Mouse (Mus musculus): ENCODE data around the gene Nhs. TPM values are rescaled to one million over a fixed set of nuclear protein-coding genes. Genes with fewer than 3 reads are reported as not detected.

The Nhs gene
- total and polyA plus RNA-seq, 3 experiments, result 0.04 to 0.30 (median 0.12) TPM

DNA sequence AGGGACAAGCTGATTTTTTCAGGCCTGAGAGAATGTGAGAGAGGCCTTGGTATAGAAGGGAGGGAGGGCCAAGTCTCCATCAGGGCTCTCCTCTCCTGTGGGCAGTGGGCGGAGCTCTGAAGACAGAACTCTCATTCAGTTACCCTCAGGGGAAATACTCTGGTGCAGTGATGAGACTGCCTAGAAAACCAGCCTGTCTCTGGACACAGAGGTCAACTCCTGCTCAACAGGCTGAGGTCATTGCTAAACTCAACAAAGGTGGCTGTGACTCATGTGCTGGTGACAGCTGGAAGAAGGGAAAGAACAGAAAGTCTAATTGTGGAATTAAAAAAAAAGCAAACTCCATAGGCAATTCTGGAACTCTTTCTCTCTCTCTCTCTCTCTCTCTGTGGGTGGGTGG lies 282.4 kb downstream of the Nhs start:
- Histone ChIP-seq H3K27me3 (replicated peaks) (no peaks in the 10 kb centered on the region), H3K4me1 (ENCODE audit: control insufficient read depth in 1 of 2, insufficient read depth in 2 of 2) (no peaks in the 10 kb centered on the region), H3K79me2 (replicated peaks; ENCODE audit: control insufficient read depth, extremely low read depth, insufficient read depth, poor library complexity, severe bottlenecking) (no peaks in the 10 kb centered on the region), H3K4me2 (ENCODE audit: insufficient read depth, low read depth, poor library complexity, severe bottlenecking) (no peak overlapping the region), H3K9me3 (replicated peaks; ENCODE audit: low read length) (no peaks in the 10 kb centered on the region), H3K27ac (ENCODE audit: insufficient read depth, low read depth) (no peak overlapping the region), H3K4me3 (replicated peaks in 1 of 3; ENCODE audit: low read depth in 2 of 3, low read length in 2 of 3, poor library complexity in 1 of 3) (no peak overlapping the region), H3K9ac (ENCODE audit: insufficient read depth, low read depth) (no peak overlapping the region), H3K36me3 (replicated peaks in 1 of 2; ENCODE audit: control insufficient read depth in 1 of 2, insufficient read depth in 1 of 2, low read length in 1 of 2) (no peaks in the 10 kb centered on the region)
- TF ChIP-seq POLR2A (IDR thresholded peaks at IDR 0.05; ENCODE audit: low read depth, low read length) (no peak), ZMIZ1 (IDR thresholded peaks at IDR 0.05; ENCODE audit: low read depth, low read length) (no peak), MYC (IDR thresholded peaks at IDR 0.05; ENCODE audit: low read depth, low read length) (no peak), MAZ (IDR thresholded peaks at IDR 0.05; ENCODE audit: low read depth, low read length) (no peak), PAX5 (IDR thresholded peaks at IDR 0.05; ENCODE audit: low read length) (no peak), CHD2 (IDR thresholded peaks at IDR 0.05; ENCODE audit: low read length) (no peak), NELFE (IDR thresholded peaks at IDR 0.05; ENCODE audit: low read depth, low read length) (no peak), USF1 (IDR thresholded peaks at IDR 0.05; ENCODE audit: low read depth, low read length) (no peak), GABPA (IDR thresholded peaks at IDR 0.05; ENCODE audit: insufficient replicate concordance, low read depth, low read length) (no peak), NRF1 (IDR thresholded peaks at IDR 0.05; ENCODE audit: low read depth, low read length) (no peak), RAD21 (IDR thresholded peaks at IDR 0.05; ENCODE audit: low read depth, low read length) (no peak), ELF1 (IDR thresholded peaks at IDR 0.05; ENCODE audit: low read depth, low read length) (no peak), KAT2A (IDR thresholded peaks at IDR 0.05; ENCODE audit: insufficient replicate concordance, low read length) (no peak), POLR2AphosphoS2 (IDR thresholded peaks at IDR 0.05; ENCODE audit: low read depth, low read length) (no peak), ETS1 (conservative IDR thresholded peaks at IDR 0.05; ENCODE audit: low read depth, low read length) (no peak), ZKSCAN1 (IDR thresholded peaks at IDR 0.05; ENCODE audit: borderline replicate concordance, low read depth, low read length) (no peak), ZNF384 (IDR thresholded peaks at IDR 0.05; ENCODE audit: low read depth, low read length) (no peak), E2F4 (IDR thresholded peaks at IDR 0.05; ENCODE audit: insufficient replicate concordance, low read depth, low read length) (no peak), UBTF (IDR thresholded peaks at IDR 0.05; ENCODE audit: low read depth, low read length) (no peak), MAX (IDR thresholded peaks at IDR 0.05; ENCODE audit: low read length) (no peak)
- in situ Hi-C loops (cut with MboI; ENCODE audit: low pct_ligation_motif_present, low pct_unique_long_range_greater_than_20kb, low sequenced_read_pairs) (no loop called here), dilution Hi-C loops (cut with MboI; ENCODE audit: extremely low pct_ligation_motif_present, extremely low pct_unique_long_range_greater_than_20kb, low sequenced_read_pairs) (no loop called here)
- peak; percentile 21 for DNase-seq (ENCODE audit: extremely low read depth)

DNA sequence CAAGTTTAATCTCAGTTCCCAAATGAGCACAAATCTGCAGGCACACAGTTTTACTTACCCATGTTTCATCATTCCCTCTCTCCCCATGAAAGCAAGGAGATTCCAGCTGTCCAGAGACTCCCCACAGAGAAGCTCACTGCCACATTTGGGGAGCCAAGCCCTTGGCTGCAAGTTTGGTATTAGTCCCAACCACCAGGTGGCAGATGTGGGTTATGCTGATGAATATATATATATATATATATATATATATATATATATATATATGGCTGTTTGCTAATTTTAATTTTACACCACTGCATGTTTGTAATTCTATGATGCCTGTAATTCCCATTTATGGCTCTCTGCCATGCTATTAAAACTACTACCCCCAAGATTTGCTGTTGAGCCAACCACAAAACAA lies 286.0 kb downstream of the Nhs start:
- H3K79me2 ChIP-seq (replicated peaks; ENCODE audit: control insufficient read depth, extremely low read depth, insufficient read depth, poor library complexity, severe bottlenecking), result no peaks in the 10 kb centered on the region
- DNase-seq (ENCODE audit: extremely low read depth), result no peak
- H3K4me1 ChIP-seq (ENCODE audit: control insufficient read depth in 1 of 2, insufficient read depth in 2 of 2), result no peaks in the 10 kb centered on the region
- dilution Hi-C loops (cut with MboI; ENCODE audit: extremely low pct_ligation_motif_present, extremely low pct_unique_long_range_greater_than_20kb, low sequenced_read_pairs) (no loop called here), in situ Hi-C loops (cut with MboI; ENCODE audit: low pct_ligation_motif_present, low pct_unique_long_range_greater_than_20kb, low sequenced_read_pairs) (no loop called here)
- H3K4me2 ChIP-seq (ENCODE audit: insufficient read depth, low read depth, poor library complexity, severe bottlenecking), result no peak overlapping the region
- no peak overlapping the region for H3K4me3 ChIP-seq (replicated peaks in 1 of 3; ENCODE audit: low read depth in 2 of 3, low read length in 2 of 3, poor library complexity in 1 of 3)
- no peaks in the 10 kb centered on the region for H3K27me3 ChIP-seq (replicated peaks)
- H3K36me3 ChIP-seq (replicated peaks in 1 of 2; ENCODE audit: control insufficient read depth in 1 of 2, insufficient read depth in 1 of 2, low read length in 1 of 2), result no peaks in the 10 kb centered on the region
- no peaks in the 10 kb centered on the region for H3K9me3 ChIP-seq (replicated peaks; ENCODE audit: low read length)
- TF ChIP-seq TBP (conservative IDR thresholded peaks at IDR 0.05; ENCODE audit: low read depth, low read length) (no peak), MEF2A (IDR thresholded peaks at IDR 0.05; ENCODE audit: borderline replicate concordance, low read depth, low read length) (no peak), CTCF (conservative IDR thresholded peaks at IDR 0.05 in 1 of 2, IDR thresholded peaks at IDR 0.05 in 1 of 2; ENCODE audit: low read depth in 2 of 2, low read length in 2 of 2) (no peak), JUND (conservative IDR thresholded peaks at IDR 0.05; ENCODE audit: low read depth, low read length) (no peak), ZMIZ1 (IDR thresholded peaks at IDR 0.05; ENCODE audit: low read depth, low read length) (no peak), ZC3H11A (IDR thresholded peaks at IDR 0.05; ENCODE audit: low read depth, low read length) (no peak), SMC3 (IDR thresholded peaks at IDR 0.05; ENCODE audit: low read depth, low read length) (no peak), NELFE (IDR thresholded peaks at IDR 0.05; ENCODE audit: low read depth, low read length) (no peak), HCFC1 (IDR thresholded peaks at IDR 0.05; ENCODE audit: low read depth, low read length) (no peak), NRF1 (IDR thresholded peaks at IDR 0.05; ENCODE audit: low read depth, low read length) (no peak), CHD2 (IDR thresholded peaks at IDR 0.05; ENCODE audit: low read length) (no peak), SIN3A (IDR thresholded peaks at IDR 0.05; ENCODE audit: low read length) (no peak), UBTF (IDR thresholded peaks at IDR 0.05; ENCODE audit: low read depth, low read length) (no peak), E2F4 (IDR thresholded peaks at IDR 0.05; ENCODE audit: insufficient replicate concordance, low read depth, low read length) (no peak), MAX (IDR thresholded peaks at IDR 0.05; ENCODE audit: low read length) (no peak)
- H3K9ac ChIP-seq (ENCODE audit: insufficient read depth, low read depth), result no peak overlapping the region
- no peak overlapping the region for H3K27ac ChIP-seq (ENCODE audit: insufficient read depth, low read depth)
